Mouse (Mus musculus): Measurements from ENCODE around the gene Clstn2. TPM values are rescaled to one million over a fixed set of nuclear protein-coding genes. Genes with fewer than 3 reads are reported as not detected.

Gene Clstn2
- total RNA-seq, 2 experiments from 2014 or later: 93.4 to 102 TPM

DNA sequence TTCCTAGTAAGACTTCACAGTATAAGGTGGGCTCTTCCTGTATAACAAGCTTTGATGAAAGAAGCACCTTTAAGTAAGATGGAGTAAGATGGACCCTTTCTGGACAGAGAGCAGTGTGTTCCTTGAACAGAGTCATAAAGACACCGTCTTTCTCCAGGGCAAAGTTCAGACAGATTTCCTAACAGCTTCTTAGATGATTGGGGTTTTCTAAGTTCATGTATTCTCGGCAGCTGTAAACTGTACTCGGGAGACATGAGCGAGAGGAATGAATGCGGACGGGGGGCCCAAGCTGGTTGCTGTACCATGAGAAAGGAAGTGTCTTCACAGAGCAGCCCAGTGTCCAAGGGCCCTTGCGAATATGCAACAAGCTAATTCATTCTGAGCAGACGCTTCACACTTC lies 75.5 kb downstream of the Clstn2 start:
- intact Hi-C loops (cut with DNase I): loop anchor here (10.0 kb wide), 1 partner anchor 57 kb away; no protein-coding TSS in a partner anchor
- no peak for DNase-seq (ENCODE audit: extremely low spot score in 1 of 2, low spot score in 2 of 2)

- peak in 1 of 2 experiments; percentile 5 for DNase-seq (ENCODE audit: extremely low spot score in 1 of 2, low spot score in 2 of 2)
These were observed 76.4 kb downstream of the Clstn2 start for GRCm38 (mm10) chr9:97956407-97957106.

GRCm38 (mm10) chr9:97953746-97954359 lies 79.1 kb downstream of the Clstn2 start:
- intact Hi-C loops (cut with DNase I): loop anchor here (10.0 kb wide), 1 partner anchor 61 kb away; no protein-coding TSS in a partner anchor
- peak in 1 of 2 experiments; percentile 18 for DNase-seq (ENCODE audit: extremely low spot score in 1 of 2, low spot score in 2 of 2)

More at GRCm38 (mm10) chr9:97956407-97957106, 76.4 kb downstream of the Clstn2 start:
- intact Hi-C loops (cut with DNase I): loop anchor here (10.0 kb wide), 1 partner anchor 58 kb away; no protein-coding TSS in a partner anchor

- intact Hi-C loops (cut with DNase I): loop anchor here (10.0 kb wide), 1 partner anchor 64 kb away; no protein-coding TSS in a partner anchor
- DNase-seq (ENCODE audit: extremely low spot score in 1 of 2, low spot score in 2 of 2): no peak
These were observed 82.5 kb downstream of the Clstn2 start for GRCm38 (mm10) chr9:97950378-97951006.

- DNase-seq (ENCODE audit: extremely low spot score in 1 of 2, low spot score in 2 of 2): no peak
- intact Hi-C loops (cut with DNase I): no loop called here
These were observed 113.7 kb downstream of the Clstn2 start for GRCm38 (mm10) chr9:97919326-97919725.

GRCm38 (mm10) chr9:97891415-97891814 lies 141.6 kb downstream of the Clstn2 start:
- intact Hi-C loops (cut with DNase I): no loop called here
- DNase-seq (ENCODE audit: extremely low spot score in 1 of 2, low spot score in 2 of 2): no peak

- DNase-seq (ENCODE audit: extremely low spot score in 1 of 2, low spot score in 2 of 2): no peak
- intact Hi-C loops (cut with DNase I): no loop called here
These were observed 149.6 kb downstream of the Clstn2 start for GRCm38 (mm10) chr9:97883336-97883735.

- DNase-seq (ENCODE audit: extremely low spot score in 1 of 2, low spot score in 2 of 2): no peak
- intact Hi-C loops (cut with DNase I): no loop called here
These were observed 165.8 kb downstream of the Clstn2 start for GRCm38 (mm10) chr9:97867013-97867700.

DNA sequence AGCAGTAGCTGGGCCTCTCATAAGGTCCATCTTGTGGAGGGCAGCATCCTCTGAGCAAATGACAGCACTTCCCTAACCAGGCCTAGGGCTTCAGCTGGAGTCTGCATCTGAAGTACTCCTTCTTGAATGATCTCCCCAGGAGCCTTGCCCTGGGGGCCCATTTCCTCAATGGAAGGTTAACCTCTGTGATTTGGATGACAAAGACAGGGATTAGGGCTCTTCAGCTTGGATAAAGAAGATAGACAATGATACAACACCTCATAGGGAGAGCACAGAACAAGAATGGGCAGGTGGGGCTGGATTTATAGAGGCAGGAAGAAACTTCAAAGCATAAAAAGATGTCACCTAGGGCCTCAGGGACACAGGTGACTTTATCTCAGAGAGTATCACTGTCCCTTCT lies 180.1 kb downstream of the Clstn2 start:
- DNase-seq (ENCODE audit: extremely low spot score in 1 of 2, low spot score in 2 of 2): no peak
- intact Hi-C loops (cut with DNase I): no loop called here

DNA sequence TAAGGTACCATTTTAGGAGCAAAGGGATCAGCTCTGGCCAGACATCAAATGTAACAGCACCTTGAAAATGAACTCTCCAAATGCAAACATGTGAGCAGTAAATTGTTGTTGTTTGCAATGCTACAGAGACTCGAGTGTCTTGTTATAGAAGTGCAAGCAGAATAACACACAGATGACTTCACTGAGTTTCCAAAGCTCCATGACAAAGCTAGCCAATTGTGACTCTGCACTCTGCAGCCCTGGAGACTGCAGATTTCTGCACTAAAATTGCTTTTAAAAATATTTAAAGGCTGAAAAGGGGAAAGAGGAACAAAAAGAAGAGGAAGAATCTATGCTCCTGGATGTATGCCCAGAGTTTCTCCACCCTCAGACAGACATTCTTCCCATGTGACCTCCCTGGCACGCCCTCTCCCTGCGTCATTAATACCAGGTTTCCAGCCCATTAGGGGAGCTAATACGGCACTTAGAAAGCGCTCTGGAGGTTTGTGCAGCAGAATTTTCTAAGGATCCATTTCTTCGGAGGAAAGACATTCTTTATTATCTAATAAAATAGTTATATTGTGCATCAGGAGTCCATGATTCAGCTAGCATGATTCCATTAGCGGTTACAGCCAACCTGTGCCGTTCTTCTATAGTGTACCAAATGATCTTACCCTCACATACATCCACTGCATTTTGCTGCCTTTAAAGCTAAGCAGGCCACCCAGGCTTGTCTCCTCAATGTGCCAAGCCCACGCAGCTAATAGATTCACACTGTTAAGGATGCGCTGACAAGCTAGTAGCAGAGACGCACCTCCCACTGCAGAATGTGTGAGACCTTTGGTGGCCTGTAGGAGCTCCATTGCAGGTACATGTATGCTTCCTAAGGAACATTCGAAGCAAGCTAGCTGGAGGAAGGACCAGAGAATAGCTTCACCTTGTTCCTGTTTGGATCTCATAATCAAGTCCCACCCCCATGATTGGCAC lies 184.8 kb downstream of the Clstn2 start:
- intact Hi-C loops (cut with DNase I): no loop called here
- no peak for DNase-seq (ENCODE audit: extremely low spot score in 1 of 2, low spot score in 2 of 2)

DNA sequence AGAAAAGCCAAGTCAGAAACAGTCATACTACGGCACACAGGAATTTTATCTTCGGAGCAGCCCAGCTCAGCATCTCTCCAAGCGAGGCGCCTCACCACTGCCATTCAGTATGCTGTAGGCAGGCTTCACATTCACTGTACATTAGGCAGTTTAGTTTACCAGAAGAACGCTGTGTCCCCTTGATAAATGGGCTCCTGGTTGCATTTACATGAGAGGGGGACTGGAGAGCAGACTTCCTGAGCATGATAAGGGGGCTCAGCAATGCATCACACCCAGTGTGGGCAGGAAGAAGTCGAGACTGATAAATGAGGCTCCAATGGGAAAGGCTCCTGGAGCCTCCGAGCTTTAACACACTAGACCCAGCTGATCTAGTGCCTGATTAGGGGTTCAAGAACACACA lies 190.9 kb downstream of the Clstn2 start:
- intact Hi-C loops (cut with DNase I): no loop called here
- DNase-seq (ENCODE audit: extremely low spot score in 1 of 2, low spot score in 2 of 2): no peak

DNA sequence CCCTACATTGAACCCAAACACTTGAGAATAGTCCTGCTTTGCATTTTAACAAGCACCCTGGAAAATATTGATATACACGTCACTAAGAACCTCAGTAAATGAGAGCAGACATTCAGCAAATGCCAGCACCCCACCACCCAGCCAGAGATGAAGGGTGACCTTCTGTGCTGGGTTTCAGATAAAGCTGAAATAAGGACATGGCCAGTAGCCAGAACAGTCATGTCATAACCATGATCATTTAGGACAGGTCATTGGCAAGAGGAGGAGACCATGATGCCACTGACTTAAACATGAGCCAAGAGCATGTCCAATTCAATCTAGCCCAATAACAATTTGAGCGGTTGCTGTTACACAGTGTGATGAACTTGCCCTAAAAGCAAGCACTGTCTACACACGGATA lies 201.8 kb downstream of the Clstn2 start:
- DNase-seq (ENCODE audit: extremely low spot score in 1 of 2, low spot score in 2 of 2): no peak
- intact Hi-C loops (cut with DNase I): no loop called here

DNA sequence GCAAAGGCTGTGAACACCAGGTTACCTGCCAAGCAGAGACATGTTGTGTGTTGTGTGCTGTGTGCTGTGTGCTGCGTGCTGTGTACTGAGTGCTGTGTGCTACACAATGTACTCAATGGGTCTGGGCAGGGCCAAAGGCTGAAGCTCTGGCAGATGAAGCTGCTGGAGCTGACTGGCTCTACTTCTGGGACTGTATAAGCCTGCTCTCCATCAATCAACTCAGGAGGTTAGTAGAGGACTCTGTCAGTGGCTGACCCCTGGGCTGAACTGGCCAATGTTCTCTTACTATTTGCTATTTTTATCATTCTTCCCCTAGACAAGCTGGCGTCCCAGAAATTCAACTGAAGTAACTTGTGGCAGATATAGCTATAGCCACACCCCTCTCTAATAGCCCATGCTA lies 203.1 kb downstream of the Clstn2 start:
- DNase-seq (ENCODE audit: extremely low spot score in 1 of 2, low spot score in 2 of 2): no peak
- intact Hi-C loops (cut with DNase I): no loop called here

DNA sequence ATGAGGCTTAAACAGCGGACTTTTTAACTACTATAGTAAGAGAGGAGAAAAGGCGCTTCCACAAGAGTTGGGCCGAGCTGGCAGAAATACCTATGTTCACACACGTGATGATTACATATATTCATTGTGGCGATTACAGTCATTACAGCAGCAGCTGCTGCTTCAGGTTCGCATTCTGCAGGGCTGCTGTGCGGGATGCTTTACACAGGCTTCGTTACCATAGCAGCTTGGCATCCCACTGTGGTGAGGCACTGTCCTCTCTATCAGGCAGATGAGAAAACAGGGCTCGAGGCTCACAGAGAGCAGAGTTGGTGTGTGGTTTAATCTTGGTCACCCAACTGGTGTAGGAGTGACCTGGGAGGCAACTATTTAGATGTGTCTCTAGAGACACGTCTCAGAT lies 205.3 kb downstream of the Clstn2 start:
- intact Hi-C loops (cut with DNase I): no loop called here
- DNase-seq (ENCODE audit: extremely low spot score in 1 of 2, low spot score in 2 of 2): no peak

- no peak for DNase-seq (ENCODE audit: extremely low spot score in 1 of 2, low spot score in 2 of 2)
- intact Hi-C loops (cut with DNase I): no loop called here
These were observed 206.7 kb downstream of the Clstn2 start for GRCm38 (mm10) chr9:97826077-97826947.

DNA sequence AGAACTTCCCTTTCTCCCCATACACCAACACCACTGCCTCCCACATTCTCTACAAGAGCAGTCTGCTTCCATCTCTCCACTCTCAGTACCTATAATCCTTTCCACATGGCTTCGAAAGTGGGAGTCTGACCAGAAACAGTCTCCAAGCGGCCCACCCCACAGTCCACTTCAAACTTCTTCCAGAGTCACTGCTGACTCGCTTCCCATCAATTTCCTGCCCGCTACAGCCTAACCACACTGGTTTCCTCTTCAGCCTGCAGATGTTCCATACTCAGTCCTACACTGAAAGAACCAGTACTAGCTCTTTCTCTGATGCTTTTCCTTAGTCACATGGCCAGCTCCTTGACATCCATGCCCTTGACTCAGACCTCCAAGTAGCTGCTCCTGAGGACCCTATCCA lies 215.9 kb downstream of the Clstn2 start:
- intact Hi-C loops (cut with DNase I): no loop called here
- DNase-seq (ENCODE audit: extremely low spot score in 1 of 2, low spot score in 2 of 2): no peak

DNA sequence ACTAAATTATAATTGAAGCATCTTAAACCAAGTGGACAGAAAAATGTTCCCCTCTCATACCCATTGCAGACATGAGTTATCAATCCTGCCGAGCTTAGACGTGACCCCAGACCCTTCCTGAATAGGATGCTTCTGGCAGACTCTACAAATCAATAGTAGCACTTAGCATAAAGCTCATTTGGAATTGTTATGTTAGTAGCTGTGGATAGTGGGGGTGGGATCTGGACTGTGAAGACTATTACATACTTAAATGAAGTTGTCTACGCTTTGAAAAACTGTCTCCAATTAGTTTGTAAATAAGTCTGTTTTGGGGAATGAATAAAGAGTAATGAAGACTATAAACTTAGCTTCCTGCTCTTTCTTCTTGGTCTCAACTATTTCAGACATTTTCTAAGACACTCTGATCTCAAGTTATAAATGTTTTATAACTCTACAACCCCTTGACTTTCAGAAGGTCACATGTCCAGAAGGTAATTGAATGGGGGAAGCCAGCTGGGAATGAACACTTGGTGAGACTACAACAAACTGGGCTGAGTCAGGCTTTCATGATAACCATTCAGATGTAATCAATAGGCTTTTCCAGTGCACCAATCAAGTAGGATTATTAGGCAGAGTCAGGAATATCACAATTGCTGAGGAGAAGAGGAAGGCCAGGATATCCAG lies 216.7 kb downstream of the Clstn2 start:
- DNase-seq (ENCODE audit: extremely low spot score in 1 of 2, low spot score in 2 of 2): no peak
- intact Hi-C loops (cut with DNase I): no loop called here

Measured in left cerebral cortex, postnatal 10 days (tissue).